Mouse (Mus musculus) embryonic fibroblast, embryonic 13.5 days (primary cell): ENCODE data around the gene Znfx1.

Experiments used
- CTCF ChIP-seq: IDR thresholded peaks from 2 replicates; pipeline ENCODE4 v1.5.1; 2011; ENCODE audit warnings: mild to moderate bottlenecking, control low read depth, low read length, moderate library complexity, borderline replicate concordance; ENCODE audit not compliant: insufficient read depth
- POLR2A ChIP-seq: IDR thresholded peaks from 2 replicates; pipeline ENCODE4 v1.6.1; 2011; ENCODE audit warnings: low read depth, mild to moderate bottlenecking, control low read depth, low read length, moderate library complexity

DNA sequence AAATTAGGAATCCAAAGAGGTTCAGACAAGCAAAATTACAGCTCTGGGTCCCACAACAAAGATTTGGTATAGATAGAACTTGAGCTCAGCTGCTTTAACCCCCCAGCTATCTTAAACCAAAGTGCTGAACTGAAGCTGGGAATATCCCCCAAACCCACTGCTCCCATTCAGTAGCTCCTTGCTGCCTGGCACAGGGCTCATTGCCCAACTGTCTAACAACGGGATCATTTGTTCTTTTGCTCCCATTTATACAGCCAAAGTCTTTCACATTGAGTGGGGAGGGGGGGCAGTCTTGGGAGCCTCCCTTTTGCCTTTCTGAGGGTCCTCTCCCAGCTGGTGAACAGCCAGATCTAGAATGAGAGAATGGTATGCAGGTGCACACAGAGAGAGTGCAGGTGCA, 27.5 kb upstream of the Znfx1 start:
- TF ChIP-seq CTCF (no peak), POLR2A (no peak)
